Mouse (Mus musculus) forebrain, postnatal 0 days (tissue): ENCODE measurements around the gene Ptrh2. TPM values are rescaled to one million over a fixed set of nuclear protein-coding genes. Genes with fewer than 3 reads are reported as not detected.

ENCODE experiments used
- ATAC-seq: fragments of 200-750 bp; cut with Nextera tagmentation; 2 replicates; pipeline ENCODE4 v1.8.0; 2017; ENCODE audit warnings: mild to moderate bottlenecking, moderate library complexity
- DNase-seq: peaks from one replicate; pipeline ENCODE4 v3.0.0-alpha.2; 2015
- H3K27ac ChIP-seq: fragments of 300-500 bp; sonication (generic); 2 replicates; pipeline ENCODE4 v1.5.1; 2014; ENCODE audit warnings: low read depth, mild to moderate bottlenecking, antibody characterized with exemption, low read length, moderate library complexity, mixed read lengths
- H3K27me3 ChIP-seq: fragments of 300-500 bp; sonication (generic); 2 replicates; pipeline ENCODE4 v1.6.1; 2014; ENCODE audit warnings: mild to moderate bottlenecking, low read length, mixed read lengths; ENCODE audit not compliant: insufficient read depth
- H3K36me3 ChIP-seq: fragments of 300-500 bp; sonication (generic); 2 replicates; pipeline ENCODE4 v1.6.1; 2014; ENCODE audit warnings: mild to moderate bottlenecking, moderate library complexity; ENCODE audit not compliant: insufficient read depth
- H3K4me1 ChIP-seq: fragments of 300-500 bp; sonication (generic); 2 replicates; pipeline ENCODE4 v1.6.1; 2014; ENCODE audit warnings: antibody characterized with exemption; ENCODE audit not compliant: insufficient read depth
- H3K4me2 ChIP-seq: fragments of 300-500 bp; sonication (generic); 2 replicates; pipeline ENCODE4 v1.6.1; 2014; ENCODE audit warnings: low read depth, mild to moderate bottlenecking, moderate library complexity
- H3K4me3 ChIP-seq: fragments of 300-500 bp; sonication (generic); 2 replicates; pipeline ENCODE4 v1.5.1; 2014; ENCODE audit warnings: low read depth, low read length, mixed read lengths
- H3K9ac ChIP-seq: fragments of 300-500 bp; sonication (generic); 2 replicates; pipeline ENCODE4 v1.6.1; 2014; ENCODE audit warnings: mild to moderate bottlenecking
- H3K9me3 ChIP-seq: fragments of 300-500 bp; sonication (generic); 2 replicates; pipeline ENCODE4 v1.6.1; 2016; ENCODE audit warnings: low read length
- CTCF ChIP-seq: sonication (generic); IDR thresholded peaks from 2 replicates; pipeline ENCODE4 v1.5.1; 2016; ENCODE audit warnings: antibody characterized with exemption, control low read depth, low read depth
- WGBS: fragments of 180-500 bp; shearing (Covaris S2); extraction: QIAGEN DNeasy Blood & Tissue Kit; methylation state at CpG from one replicate; pipeline ENCODE4 v1.1.7; 2014; 5-methylcytosine and 5-hydroxymethylcytosine counted together
- polyA plus RNA-seq: library from polyadenylated mRNA; unstranded; fragments of >200 nt; fragmentation: Nextera tagmentation; extraction: Ambion mirVana; gene quantifications from 2 replicates; pipeline ENCODE4 v1.2.1, GENCODE M21; 2015
- total RNA-seq: library from RNA; depleted of rRNA; stranded (reverse); fragments of >200 nt; gene quantifications from 2 replicates; pipeline ENCODE4 v1.2.3, GENCODE M21; 2014

The Ptrh2 gene
- total and polyA plus RNA-seq, 2 experiments from 2014 or later = 19.4 to 29.0 TPM

GRCm38 (mm10) chr11:86647706-86648447 is 35.9 kb upstream of the Ptrh2 start:
- H3K27ac ChIP-seq = no peak overlapping the region
- H3K4me1 ChIP-seq = no peaks in the 10 kb centered on the region
- no peak overlapping the region for H3K4me2 ChIP-seq
- TF ChIP-seq CTCF = no peak
- H3K27me3 ChIP-seq = no peaks in the 10 kb centered on the region
- no peak for DNase-seq
- no peak overlapping the region for H3K4me3 ChIP-seq
- no peaks in the 10 kb centered on the region for H3K9me3 ChIP-seq
- no peak overlapping the region for H3K9ac ChIP-seq
- H3K36me3 ChIP-seq = peaks cover 6% of the 10 kb centered on the region
- 68% methylated on average over 15 of the region's 15 CpGs for WGBS
- ATAC-seq = no peak

- WGBS = 93% methylated on average over 1 of the region's 1 CpGs
- no peaks in the 10 kb centered on the region for H3K27me3 ChIP-seq
- no peak for DNase-seq
- no peaks in the 10 kb centered on the region for H3K9me3 ChIP-seq
- H3K4me2 ChIP-seq = no peak overlapping the region
- no peaks in the 10 kb centered on the region for H3K36me3 ChIP-seq
- no peak for TF ChIP-seq CTCF
- H3K27ac ChIP-seq = no peak overlapping the region
- no peak overlapping the region for H3K4me3 ChIP-seq
- no peak for ATAC-seq
- H3K9ac ChIP-seq = no peak overlapping the region
- no peaks in the 10 kb centered on the region for H3K4me1 ChIP-seq
These were observed 34.2 kb upstream of the Ptrh2 start for GRCm38 (mm10) chr11:86649542-86649941.

GRCm38 (mm10) chr11:86650676-86651075 is 33.1 kb upstream of the Ptrh2 start:
- H3K27ac ChIP-seq = no peak overlapping the region
- no peaks in the 10 kb centered on the region for H3K27me3 ChIP-seq
- DNase-seq (no peak), ATAC-seq (no peak)
- TF ChIP-seq CTCF = no peak
- no peaks in the 10 kb centered on the region for H3K4me1 ChIP-seq
- H3K4me2 ChIP-seq = no peak overlapping the region
- H3K9ac ChIP-seq = no peak overlapping the region
- no peaks in the 10 kb centered on the region for H3K9me3 ChIP-seq
- 63% methylated on average over 6 of the region's 6 CpGs for WGBS
- no peaks in the 10 kb centered on the region for H3K36me3 ChIP-seq
- no peak overlapping the region for H3K4me3 ChIP-seq

GRCm38 (mm10) chr11:86652578-86652979 is 31.2 kb upstream of the Ptrh2 start:
- H3K27me3 ChIP-seq = no peaks in the 10 kb centered on the region
- DNase-seq (no peak), ATAC-seq (no peak)
- no peak overlapping the region for H3K4me2 ChIP-seq
- no peaks in the 10 kb centered on the region for H3K9me3 ChIP-seq
- H3K4me3 ChIP-seq = no peak overlapping the region
- 88% methylated on average over 4 of the region's 4 CpGs for WGBS
- no peak overlapping the region for H3K9ac ChIP-seq
- no peaks in the 10 kb centered on the region for H3K36me3 ChIP-seq
- H3K4me1 ChIP-seq = no peaks in the 10 kb centered on the region
- TF ChIP-seq CTCF = no peak
- no peak overlapping the region for H3K27ac ChIP-seq

GRCm38 (mm10) chr11:86653446-86653845 is 30.3 kb upstream of the Ptrh2 start:
- Histone ChIP-seq H3K9ac (no peak overlapping the region), H3K9me3 (no peaks in the 10 kb centered on the region), H3K27me3 (no peaks in the 10 kb centered on the region), H3K36me3 (no peaks in the 10 kb centered on the region), H3K4me1 (no peaks in the 10 kb centered on the region), H3K4me3 (no peak overlapping the region), H3K4me2 (no peak overlapping the region), H3K27ac (no peak overlapping the region)
- WGBS = 24% methylated on average over 3 of the region's 3 CpGs
- ATAC-seq (peak; percentile 23; the same call in 1 of the 2 replicates), DNase-seq (peak; percentile 81)
- TF ChIP-seq CTCF = peak; percentile 75

GRCm38 (mm10) chr11:86654096-86654495 is 29.7 kb upstream of the Ptrh2 start:
- H3K27ac ChIP-seq = no peak overlapping the region
- no peak for TF ChIP-seq CTCF
- no peaks in the 10 kb centered on the region for H3K27me3 ChIP-seq
- H3K9me3 ChIP-seq = no peaks in the 10 kb centered on the region
- ATAC-seq (no peak), DNase-seq (no peak)
- H3K36me3 ChIP-seq = no peaks in the 10 kb centered on the region
- 88% methylated on average over 4 of the region's 4 CpGs for WGBS
- no peaks in the 10 kb centered on the region for H3K4me1 ChIP-seq
- H3K4me3 ChIP-seq = no peak overlapping the region
- H3K9ac ChIP-seq = no peak overlapping the region
- H3K4me2 ChIP-seq = no peak overlapping the region

GRCm38 (mm10) chr11:86655671-86656070 is 28.1 kb upstream of the Ptrh2 start:
- H3K27me3 ChIP-seq = no peaks in the 10 kb centered on the region
- H3K27ac ChIP-seq = no peak overlapping the region
- 74% methylated on average over 1 of the region's 1 CpGs for WGBS
- no peaks in the 10 kb centered on the region for H3K36me3 ChIP-seq
- H3K4me1 ChIP-seq = no peaks in the 10 kb centered on the region
- ATAC-seq (no peak), DNase-seq (peak; percentile 37)
- H3K4me2 ChIP-seq = no peak overlapping the region
- H3K9ac ChIP-seq = no peak overlapping the region
- no peaks in the 10 kb centered on the region for H3K9me3 ChIP-seq
- TF ChIP-seq CTCF = peak; percentile 67
- no peak overlapping the region for H3K4me3 ChIP-seq
